Mouse (Mus musculus) erythroid progenitor cell, adult 5-6 weeks (primary cell): Measurements from ENCODE around the gene Tpk1. TPM values are rescaled to one million over a fixed set of nuclear protein-coding genes. Genes with fewer than 3 reads are reported as not detected.

Experiments
- ATAC-seq: replicated peaks from 2 replicates; pipeline ENCODE4 v1.8.0; 2016; ENCODE audit warnings: moderate number of reproducible peaks, mild to moderate bottlenecking, moderate TSS enrichment, inconsistent platforms; ENCODE audit not compliant: poor library complexity, low FRiP score, severe bottlenecking
- total RNA-seq, 2 experiments: library from RNA; stranded (forward) in 1 of 2; stranded (reverse) in 1 of 2; fragments of 150-400 nt in 1 of 2; fragments of 186-747, 209-891 nt in 1 of 2; gene quantifications; 2 replicates each; pipeline versions ENCODE4 v1.2.3 to v1.2.4; 2015 to 2017; ENCODE audit warnings: low replicate concordance in 2 of 2

Gene Tpk1
- total RNA-seq, 2 experiments from 2014 or later = 6.2 to 15.9 TPM

GRCm38 (mm10) chr6:43373206-43373605 lies 292.9 kb downstream of the Tpk1 start:
- no peak for ATAC-seq

- no peak for ATAC-seq
These were observed 298.6 kb downstream of the Tpk1 start for GRCm38 (mm10) chr6:43367434-43367945.

- ATAC-seq = no peak
These were observed 299.1 kb downstream of the Tpk1 start for GRCm38 (mm10) chr6:43366952-43367351.

- ATAC-seq = no peak
These were observed 302.2 kb downstream of the Tpk1 start for GRCm38 (mm10) chr6:43363917-43364316.

GRCm38 (mm10) chr6:43363291-43363820 lies 302.7 kb downstream of the Tpk1 start:
- ATAC-seq = no peak

- no peak for ATAC-seq
These were observed 304.8 kb downstream of the Tpk1 start for GRCm38 (mm10) chr6:43361248-43361647.

GRCm38 (mm10) chr6:43360214-43360613 lies 305.9 kb downstream of the Tpk1 start:
- ATAC-seq = no peak

GRCm38 (mm10) chr6:43354562-43355241 lies 311.4 kb downstream of the Tpk1 start:
- ATAC-seq = no peak

- ATAC-seq = no peak
These were observed 312.6 kb downstream of the Tpk1 start for GRCm38 (mm10) chr6:43353446-43353845.

GRCm38 (mm10) chr6:43349083-43349482 lies 317.0 kb downstream of the Tpk1 start:
- no peak for ATAC-seq

GRCm38 (mm10) chr6:43347637-43348036 lies 318.4 kb downstream of the Tpk1 start:
- ATAC-seq = no peak

- no peak for ATAC-seq
These were observed 323.1 kb downstream of the Tpk1 start for GRCm38 (mm10) chr6:43343006-43343405.

- ATAC-seq = no peak
These were observed 323.7 kb downstream of the Tpk1 start for GRCm38 (mm10) chr6:43342386-43342785.

- no peak for ATAC-seq
These were observed 327.3 kb downstream of the Tpk1 start for GRCm38 (mm10) chr6:43338804-43339203.

GRCm38 (mm10) chr6:43337491-43337961 lies 328.6 kb downstream of the Tpk1 start:
- no peak for ATAC-seq

GRCm38 (mm10) chr6:43335619-43336234 lies 330.4 kb downstream of the Tpk1 start:
- no peak for ATAC-seq

- no peak for ATAC-seq
These were observed 332.6 kb downstream of the Tpk1 start for GRCm38 (mm10) chr6:43333479-43333878.

GRCm38 (mm10) chr6:43312961-43313656 lies 353.0 kb downstream of the Tpk1 start:
- no peak for ATAC-seq

- ATAC-seq = no peak
These were observed 353.5 kb downstream of the Tpk1 start for GRCm38 (mm10) chr6:43312546-43312945.

GRCm38 (mm10) chr6:43310071-43310470 lies 356.0 kb downstream of the Tpk1 start:
- ATAC-seq = no peak
